Mouse (Mus musculus) adipocyte (in vitro differentiated cells): ENCODE results near the gene Dpp8.

Experiments used
- DNase-seq: peaks from one replicate; pipeline ENCODE4 v3.0.0-alpha.2; 2016; ENCODE audit warnings: low spot score

The Dpp8 gene

GRCm38 (mm10) chr9:65086801-65087200 lies 54.6 kb downstream of the Dpp8 start:
- no peak for DNase-seq

DNA sequence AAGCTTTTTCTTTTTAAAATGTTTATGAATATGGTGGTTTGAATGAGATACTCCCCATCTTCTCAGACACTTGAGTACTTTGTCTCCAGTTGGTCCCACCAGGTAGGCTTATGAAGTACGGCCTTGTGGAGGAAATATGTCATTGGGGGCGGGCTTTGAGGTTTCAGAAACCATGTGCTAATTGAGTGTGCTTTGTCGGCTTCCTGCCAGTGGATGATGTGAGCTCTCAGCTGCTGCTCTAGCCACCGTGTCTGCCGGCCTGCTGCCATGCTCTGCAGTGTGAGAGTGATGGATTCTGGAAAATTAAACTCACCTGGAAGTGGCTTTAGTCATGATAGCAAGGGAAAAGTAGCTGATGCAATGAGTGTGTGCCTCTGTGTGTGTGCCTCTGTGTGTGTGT lies 55.3 kb downstream of the Dpp8 start:
- no peak for DNase-seq

DNA sequence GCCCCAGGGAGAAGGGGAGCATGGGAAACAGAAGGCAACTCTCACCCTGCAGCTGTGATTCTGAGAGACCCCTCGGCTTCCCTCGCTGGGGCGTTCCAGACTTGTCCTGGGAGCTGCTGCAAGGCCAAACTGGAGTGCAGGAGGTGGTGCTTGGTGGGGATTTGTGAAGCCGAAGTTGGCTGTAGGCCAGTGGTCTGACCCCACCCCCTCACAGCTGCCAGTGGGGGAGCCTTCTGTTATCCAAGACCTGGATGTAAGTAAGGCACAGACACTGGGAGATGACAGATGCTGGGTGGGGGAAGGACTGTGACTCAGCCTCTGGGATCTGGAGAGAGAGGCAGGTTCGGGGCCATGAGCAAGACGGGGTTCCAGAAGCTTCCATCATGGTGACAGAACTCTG lies 62.0 kb downstream of the Dpp8 start:
- DNase-seq: no peak

DNA sequence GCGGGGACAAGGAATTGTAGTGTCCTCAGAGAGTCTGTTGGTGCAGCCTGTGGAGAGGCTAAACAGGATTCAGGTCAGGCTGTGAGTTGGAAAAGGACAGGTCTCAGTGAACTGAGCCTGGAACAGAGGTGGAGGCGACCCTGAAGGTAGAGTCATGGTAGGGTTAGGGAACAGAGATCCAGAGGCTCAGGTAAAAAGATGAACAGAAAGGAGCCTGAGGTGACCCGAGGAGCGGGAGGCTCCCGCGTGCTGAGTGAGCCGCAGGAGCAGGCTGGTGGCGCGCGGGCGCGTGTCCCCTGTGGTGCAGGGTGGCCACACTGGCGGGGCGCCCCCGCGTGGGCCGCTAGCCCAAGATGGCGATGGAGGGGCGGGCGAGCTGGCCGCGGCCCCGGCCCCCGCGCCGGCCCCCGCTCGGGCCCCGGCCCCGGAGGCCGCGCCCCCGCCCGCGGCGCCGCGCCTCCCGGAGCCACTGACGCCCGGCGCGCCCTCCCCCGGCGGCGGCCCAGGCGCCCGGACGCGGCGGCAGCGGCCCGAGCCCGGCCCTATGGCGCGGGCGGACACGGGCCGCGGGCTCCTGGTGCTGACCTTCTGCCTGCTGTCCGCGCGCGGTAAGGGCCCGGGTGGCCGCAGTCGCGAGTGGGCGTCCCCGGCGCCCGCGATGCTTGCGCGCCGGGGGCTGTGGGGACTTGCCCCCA lies 68.9 kb downstream of the Dpp8 start, which contains the start of gene Igdcc4:
Gene Igdcc4, plus strand, starts transcription at position 496 of the 695 bp plus-strand sequence.
- DNase-seq: no peak

DNA sequence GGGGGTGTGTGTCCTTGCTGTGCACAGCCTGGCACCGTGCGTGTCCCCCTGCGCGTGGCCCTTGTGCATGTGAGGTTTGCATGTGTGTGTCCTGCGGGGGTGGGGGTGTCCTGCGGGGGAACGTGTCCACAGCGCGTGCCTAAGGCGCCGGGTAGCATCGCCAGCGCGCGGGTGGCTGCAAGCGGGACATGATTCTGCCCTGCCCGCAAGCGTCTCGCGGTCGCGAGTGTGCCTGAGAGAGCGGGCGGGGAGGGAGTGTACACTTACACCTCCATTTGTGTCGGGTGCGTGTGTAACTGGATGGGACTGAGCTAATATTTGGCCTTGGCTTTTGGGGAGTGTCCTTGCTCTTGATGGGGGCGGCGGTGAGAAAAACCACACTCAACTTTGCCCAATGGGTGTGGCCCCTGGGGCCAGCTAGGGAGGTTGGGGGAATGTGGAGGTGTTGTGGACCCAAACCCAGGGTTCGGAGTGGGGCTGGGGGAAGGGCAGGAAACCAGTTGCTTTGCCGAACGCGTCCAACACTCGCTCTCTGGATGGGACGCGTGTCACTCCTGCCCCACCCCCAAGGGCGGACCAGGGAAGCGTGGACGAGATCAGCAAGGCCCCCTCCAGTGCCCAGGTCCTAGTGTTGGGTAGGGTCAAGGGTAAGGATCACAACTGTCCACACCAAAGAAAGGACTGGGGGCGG lies 69.6 kb downstream of the Dpp8 start:
- no peak for DNase-seq

- no peak for DNase-seq
Observed at GRCm38 (mm10) chr9:65102377-65103172, 70.4 kb downstream of the Dpp8 start.

DNA sequence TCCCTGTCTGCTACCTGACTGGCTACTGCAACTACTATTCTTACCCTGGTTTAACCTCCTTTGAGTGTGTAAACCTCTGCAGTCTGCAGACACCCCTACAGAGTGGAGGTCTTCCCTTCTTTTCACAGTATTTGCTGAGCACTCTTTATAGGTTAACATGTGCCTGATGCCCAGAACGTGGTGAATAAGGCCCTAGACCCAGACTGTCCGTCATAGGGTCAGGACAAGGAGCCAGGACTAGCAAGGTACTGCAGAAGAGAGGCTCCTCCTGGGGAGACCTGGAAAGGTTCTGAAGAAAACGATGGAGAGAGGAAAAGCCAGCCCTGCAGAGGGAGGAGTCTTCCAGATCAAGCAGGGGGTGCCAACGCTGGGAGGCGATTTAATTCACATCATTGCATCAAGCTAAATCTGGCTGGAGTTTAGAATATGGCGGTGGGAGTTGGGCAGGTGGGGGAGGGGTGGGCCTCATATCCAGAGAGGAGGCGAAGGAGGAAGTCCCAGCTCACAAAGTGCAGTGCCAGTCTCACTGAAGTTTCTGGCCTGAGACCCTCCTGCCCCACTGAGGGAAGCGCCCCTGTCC lies 71.0 kb downstream of the Dpp8 start:
- DNase-seq: no peak

DNA sequence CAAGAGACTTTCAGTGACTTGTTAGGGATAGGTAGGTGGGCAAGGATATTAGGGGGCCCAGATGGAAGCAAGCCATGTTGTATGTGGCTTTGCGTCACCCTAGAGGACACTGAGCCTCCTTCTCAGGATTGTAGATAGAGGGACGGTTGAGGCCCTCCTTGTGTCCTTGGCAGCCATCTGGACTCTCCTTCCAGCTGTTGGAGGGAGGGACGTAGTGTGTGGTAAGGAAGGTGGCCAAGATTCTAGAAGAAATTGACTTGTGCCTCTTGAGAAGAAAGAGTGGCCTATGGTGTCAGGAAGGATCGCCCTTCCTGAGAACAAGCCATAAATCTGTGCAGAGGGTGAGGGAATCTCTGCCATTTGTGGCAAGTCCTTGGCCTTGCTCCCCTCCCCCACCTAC lies 74.6 kb downstream of the Dpp8 start:
- DNase-seq: no peak

- no peak for DNase-seq
Observed at GRCm38 (mm10) chr9:65107893-65108292, 75.7 kb downstream of the Dpp8 start.

- no peak for DNase-seq
Observed at GRCm38 (mm10) chr9:65109132-65110072, 77.2 kb downstream of the Dpp8 start.

GRCm38 (mm10) chr9:65111698-65112097 lies 79.5 kb downstream of the Dpp8 start:
- no peak for DNase-seq

DNA sequence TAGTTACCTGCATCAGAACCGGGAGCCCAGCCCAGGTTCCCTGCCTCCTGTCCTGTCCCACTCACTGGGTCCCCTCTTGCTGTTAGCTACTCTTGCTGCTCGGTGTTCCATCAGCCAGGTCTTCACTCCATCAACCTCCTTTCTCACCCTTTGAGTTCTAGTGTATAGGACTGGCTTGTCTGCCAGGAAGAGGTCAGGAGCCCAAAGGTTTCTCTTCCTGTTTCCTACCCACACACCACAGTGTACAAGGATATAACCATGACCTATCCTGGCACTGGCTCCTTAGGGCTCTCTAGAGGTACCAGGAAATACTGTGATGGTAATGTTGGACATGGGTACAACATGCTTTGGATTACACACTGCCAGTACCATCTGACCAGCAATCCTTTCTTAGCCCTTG lies 81.5 kb downstream of the Dpp8 start:
- DNase-seq: no peak

DNA sequence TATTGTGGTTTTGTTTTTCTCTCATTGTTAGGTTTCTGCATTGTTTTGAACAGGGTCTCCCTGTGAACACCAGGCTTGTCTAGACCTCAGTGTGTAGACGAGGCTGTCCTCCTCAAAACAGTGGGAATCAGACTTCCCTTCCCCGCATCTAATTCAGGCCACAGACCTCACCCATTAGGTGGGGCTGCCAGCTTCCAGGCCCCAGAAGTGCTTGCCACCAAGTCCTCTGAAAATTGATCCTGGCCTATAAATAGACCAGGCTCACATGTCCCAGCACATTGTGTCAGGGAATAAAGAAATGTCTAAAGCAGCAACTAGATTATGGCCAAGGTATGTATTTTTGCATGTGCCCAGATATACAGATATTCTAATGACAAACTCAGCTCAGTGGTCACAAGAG lies 83.7 kb downstream of the Dpp8 start:
- no peak for DNase-seq

GRCm38 (mm10) chr9:65117516-65117915 lies 85.3 kb downstream of the Dpp8 start:
- DNase-seq: peak; percentile 6

- DNase-seq: peak; percentile 67
Observed at GRCm38 (mm10) chr9:65120935-65121334, 88.7 kb downstream of the Dpp8 start.

- DNase-seq: no peak
Observed at GRCm38 (mm10) chr9:65122545-65122944, 90.3 kb downstream of the Dpp8 start.

DNA sequence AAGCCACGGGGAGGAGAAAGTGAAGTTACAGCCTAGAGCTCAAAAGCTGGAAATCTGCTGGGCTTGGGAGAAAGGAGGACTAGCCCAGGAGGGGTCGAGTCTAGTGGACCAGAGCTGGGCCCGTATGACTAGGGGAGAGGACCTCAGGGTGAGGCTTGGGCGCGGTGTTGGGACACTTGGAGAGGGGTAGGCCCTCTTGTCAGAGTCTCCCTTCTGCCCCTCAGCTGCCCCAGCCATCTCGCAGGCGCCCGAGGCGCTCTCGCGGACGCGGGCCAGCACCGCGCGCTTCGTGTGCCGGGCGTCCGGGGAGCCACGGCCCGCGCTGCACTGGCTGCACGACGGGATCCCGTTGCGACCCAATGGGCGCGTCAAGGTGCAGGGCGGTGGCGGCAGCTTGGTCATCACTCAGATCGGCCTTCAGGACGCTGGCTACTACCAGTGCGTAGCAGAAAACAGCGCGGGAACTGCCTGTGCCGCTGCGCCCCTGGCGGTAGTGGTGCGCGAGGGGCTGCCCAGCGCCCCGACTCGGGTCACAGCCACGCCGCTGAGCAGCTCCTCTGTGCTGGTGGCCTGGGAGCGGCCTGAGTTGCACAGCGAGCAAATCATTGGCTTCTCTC lies 91.4 kb downstream of the Dpp8 start:
- DNase-seq: no peak

DNA sequence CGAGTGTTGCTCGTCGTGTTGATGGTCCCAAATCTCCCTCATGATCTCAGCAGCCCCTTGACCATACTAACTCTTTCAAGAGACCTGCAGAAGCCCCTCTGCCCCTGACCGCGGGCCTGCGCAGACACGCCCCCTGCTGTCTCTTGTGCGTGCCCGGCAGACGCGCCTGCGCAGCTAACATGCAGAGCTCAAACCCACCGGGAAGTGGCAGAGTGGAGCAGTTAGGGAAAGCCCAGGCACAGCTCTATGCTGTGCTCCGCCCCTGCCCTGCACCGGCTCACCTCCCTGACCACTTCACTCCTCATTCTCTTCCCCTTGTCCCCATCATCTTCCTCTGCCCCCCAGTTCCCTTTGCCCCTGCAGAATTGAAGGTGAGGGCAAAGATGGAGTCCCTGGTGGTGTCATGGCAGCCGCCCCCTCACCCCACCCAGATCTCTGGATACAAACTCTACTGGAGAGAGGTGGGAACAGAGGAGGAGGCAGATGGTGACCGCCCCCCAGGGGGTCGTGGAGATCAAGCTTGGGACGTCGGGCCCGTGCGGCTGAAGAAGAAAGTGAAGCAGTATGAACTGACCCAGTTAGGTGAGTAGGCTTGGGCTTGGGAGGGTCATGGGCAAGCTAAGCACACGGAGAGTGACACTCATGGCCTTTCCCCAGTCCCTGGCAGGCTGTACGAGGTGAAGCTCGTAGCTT lies 96.1 kb downstream of the Dpp8 start:
- DNase-seq: no peak

- no peak for DNase-seq
Observed at GRCm38 (mm10) chr9:65131717-65132116, 99.5 kb downstream of the Dpp8 start.
